Mouse (Mus musculus): ENCODE data around the gene Klrb1f. TPM values are rescaled to one million over a fixed set of nuclear protein-coding genes. Genes with fewer than 3 reads are reported as not detected.

The Klrb1f gene
- polyA plus RNA-seq, 2 experiments: 0.15 to 0.23 TPM

DNA sequence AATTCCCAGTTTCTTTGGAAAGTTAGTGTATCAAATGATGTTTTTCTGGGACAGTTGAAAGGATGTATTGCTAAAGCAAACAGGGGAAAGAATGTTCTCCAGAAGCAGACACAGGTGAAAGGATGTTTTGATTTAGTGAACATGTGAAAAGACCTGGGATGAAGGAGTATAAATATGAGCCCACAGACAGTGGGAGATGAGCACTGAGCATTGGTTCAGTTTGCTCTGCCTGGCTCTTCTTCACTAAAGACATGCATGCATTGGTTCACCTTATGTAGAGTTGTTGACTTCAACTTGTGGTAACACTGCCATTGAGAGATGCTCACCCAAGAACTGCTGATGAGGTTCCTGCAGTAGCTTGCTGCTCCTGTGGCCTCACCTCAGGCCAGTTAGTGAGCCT is 9.4 kb upstream of the Klrb1f start:
- Histone ChIP-seq H3K4me1 (replicated peaks; ENCODE audit: control insufficient read depth in 2 of 2, insufficient read depth in 2 of 2, low read length in 1 of 2) (no peaks in the 10 kb centered on the region), H3K4me2 (ENCODE audit: low read depth) (no peak overlapping the region), H3K27ac (no peak overlapping the region), H3K4me3 (ENCODE audit: insufficient read depth in 1 of 2, low read depth in 2 of 2, low read length in 2 of 2) (no peak overlapping the region), H3K36me3 (replicated peaks; ENCODE audit: control insufficient read depth, insufficient read depth, low read depth) (no peaks in the 10 kb centered on the region), H3K9ac (replicated peaks) (no peak overlapping the region), H3K27me3 (ENCODE audit: control insufficient read depth, insufficient read depth, low read length) (no peaks in the 10 kb centered on the region), H3K9me3 (ENCODE audit: control insufficient read depth, low read length) (no peaks in the 10 kb centered on the region)
- DNase-seq (ENCODE audit: low read depth in 3 of 3, low spot score in 3 of 3) (no peak), ATAC-seq (ENCODE audit: insufficient read depth) (no peak)
- TF ChIP-seq EP300 (IDR thresholded peaks at IDR 0.05; ENCODE audit: low read depth): no peak

DNA sequence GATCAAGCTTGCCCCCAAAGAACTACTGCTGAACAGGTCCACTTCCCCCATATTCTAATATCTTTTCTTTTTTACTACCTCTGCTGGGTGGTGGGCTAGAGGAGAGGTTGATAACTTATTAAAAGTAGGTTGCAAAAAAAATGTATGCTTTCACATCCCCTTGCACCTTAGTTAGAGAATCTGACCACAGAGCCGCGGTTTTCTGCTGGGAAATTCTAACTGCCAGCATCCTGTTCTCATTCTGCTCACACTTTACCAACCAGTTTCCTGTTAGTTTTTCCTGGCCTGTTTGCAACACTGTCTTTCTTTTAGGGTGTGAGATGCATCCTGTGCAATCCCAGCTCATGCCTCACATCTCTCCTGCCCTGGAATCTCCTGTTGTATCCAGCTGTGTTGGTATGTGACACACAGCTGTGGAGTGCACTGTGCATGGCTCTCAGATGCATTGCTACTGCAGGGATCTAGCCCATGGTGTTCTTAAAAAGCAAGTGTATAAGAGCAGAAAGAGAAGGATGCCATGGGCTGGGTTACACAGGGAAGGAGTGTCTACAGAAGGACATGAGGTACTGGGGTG is 8.7 kb upstream of the Klrb1f start:
- TF ChIP-seq EP300 (IDR thresholded peaks at IDR 0.05; ENCODE audit: low read depth): no peak
- TF ChIP-seq CTCF (IDR thresholded peaks at IDR 0.05; ENCODE audit: low read depth): no peak
- no peak overlapping the region for H3K9ac ChIP-seq (replicated peaks)
- DNase-seq (ENCODE audit: low read depth in 3 of 3, low spot score in 3 of 3) (no peak), ATAC-seq (ENCODE audit: insufficient read depth) (no peak)
- no peaks in the 10 kb centered on the region for H3K36me3 ChIP-seq (replicated peaks; ENCODE audit: control insufficient read depth, insufficient read depth, low read depth)
- WGBS (ENCODE audit: insufficient replicate concordance): 8% methylated on average over 2 of the region's 2 CpGs
- H3K27me3 ChIP-seq (ENCODE audit: control insufficient read depth, insufficient read depth, low read length): no peaks in the 10 kb centered on the region
- no peak overlapping the region for H3K27ac ChIP-seq
- no peaks in the 10 kb centered on the region for H3K4me1 ChIP-seq (replicated peaks; ENCODE audit: control insufficient read depth in 2 of 2, insufficient read depth in 2 of 2, low read length in 1 of 2)
- H3K9me3 ChIP-seq (ENCODE audit: control insufficient read depth, low read length): no peaks in the 10 kb centered on the region
- no peak overlapping the region for H3K4me3 ChIP-seq (ENCODE audit: insufficient read depth in 1 of 2, low read depth in 2 of 2, low read length in 2 of 2)
- no peak overlapping the region for H3K4me2 ChIP-seq (ENCODE audit: low read depth)

DNA sequence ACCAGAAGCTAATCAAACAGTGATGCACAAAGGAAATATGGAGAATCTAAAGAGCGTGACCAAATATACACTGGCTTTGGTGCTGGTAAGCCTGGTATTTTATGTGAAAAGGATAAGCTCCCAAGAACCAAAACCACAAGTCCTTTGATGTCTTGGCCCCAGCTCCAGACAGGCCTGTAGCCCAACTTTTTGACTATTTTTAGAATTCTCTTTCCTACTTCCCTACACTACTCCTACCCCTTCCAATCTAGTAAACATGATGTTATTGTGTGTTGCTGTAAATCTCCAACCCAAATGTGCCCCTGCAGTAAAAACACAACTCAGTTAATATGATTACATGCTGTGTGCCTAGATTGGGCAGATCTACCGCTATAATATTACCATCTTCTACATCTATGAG is 4.2 kb upstream of the Klrb1f start:
- Histone ChIP-seq H3K27me3 (ENCODE audit: control insufficient read depth, insufficient read depth, low read length) (no peaks in the 10 kb centered on the region), H3K4me1 (replicated peaks; ENCODE audit: control insufficient read depth in 2 of 2, insufficient read depth in 2 of 2, low read length in 1 of 2) (no peaks in the 10 kb centered on the region), H3K36me3 (replicated peaks; ENCODE audit: control insufficient read depth, insufficient read depth, low read depth) (no peaks in the 10 kb centered on the region), H3K9ac (replicated peaks) (no peak overlapping the region), H3K27ac (no peak overlapping the region), H3K4me2 (ENCODE audit: low read depth) (no peak overlapping the region), H3K4me3 (ENCODE audit: insufficient read depth in 1 of 2, low read depth in 2 of 2, low read length in 2 of 2) (no peak overlapping the region), H3K9me3 (ENCODE audit: control insufficient read depth, low read length) (no peaks in the 10 kb centered on the region)
- 77% methylated on average over 2 of the region's 2 CpGs for WGBS (ENCODE audit: insufficient replicate concordance)
- no peak for ATAC-seq (ENCODE audit: insufficient read depth)
- no peak for TF ChIP-seq EP300 (IDR thresholded peaks at IDR 0.05; ENCODE audit: low read depth)
- no peak for TF ChIP-seq CTCF (IDR thresholded peaks at IDR 0.05; ENCODE audit: low read depth)
- DNase-seq (ENCODE audit: low read depth in 3 of 3, low spot score in 3 of 3): no peak

DNA sequence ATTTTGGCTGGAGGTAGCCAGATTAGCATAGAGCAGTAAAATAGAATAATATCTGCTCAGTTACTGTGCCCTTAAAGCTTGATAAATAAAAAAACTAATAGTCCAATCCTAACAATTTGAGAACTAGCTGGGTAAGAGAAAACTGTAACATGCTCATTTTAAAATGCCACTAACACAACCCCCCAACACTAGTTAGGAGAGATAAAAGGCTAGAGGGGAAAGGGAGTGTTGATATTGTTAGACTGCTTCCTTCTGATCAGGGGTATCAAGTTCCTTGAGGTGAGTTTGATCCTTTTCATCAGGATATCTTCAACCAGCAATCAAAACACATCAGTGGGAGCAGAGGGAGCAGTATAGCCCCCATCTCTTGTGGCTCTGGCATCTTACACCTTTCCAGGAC is 3.2 kb upstream of the Klrb1f start:
- Histone ChIP-seq H3K36me3 (replicated peaks; ENCODE audit: control insufficient read depth, insufficient read depth, low read depth) (no peaks in the 10 kb centered on the region), H3K4me2 (ENCODE audit: low read depth) (no peak overlapping the region), H3K4me1 (replicated peaks; ENCODE audit: control insufficient read depth in 2 of 2, insufficient read depth in 2 of 2, low read length in 1 of 2) (no peaks in the 10 kb centered on the region), H3K4me3 (ENCODE audit: insufficient read depth in 1 of 2, low read depth in 2 of 2, low read length in 2 of 2) (no peak overlapping the region), H3K27me3 (ENCODE audit: control insufficient read depth, insufficient read depth, low read length) (no peaks in the 10 kb centered on the region), H3K9ac (replicated peaks) (no peak overlapping the region), H3K9me3 (ENCODE audit: control insufficient read depth, low read length) (no peaks in the 10 kb centered on the region), H3K27ac (no peak overlapping the region)
- ATAC-seq (ENCODE audit: insufficient read depth): no peak
- DNase-seq (ENCODE audit: low read depth in 3 of 3, low spot score in 3 of 3): no peak
- TF ChIP-seq CTCF (IDR thresholded peaks at IDR 0.05; ENCODE audit: low read depth) (no peak), EP300 (IDR thresholded peaks at IDR 0.05; ENCODE audit: low read depth) (no peak)

DNA sequence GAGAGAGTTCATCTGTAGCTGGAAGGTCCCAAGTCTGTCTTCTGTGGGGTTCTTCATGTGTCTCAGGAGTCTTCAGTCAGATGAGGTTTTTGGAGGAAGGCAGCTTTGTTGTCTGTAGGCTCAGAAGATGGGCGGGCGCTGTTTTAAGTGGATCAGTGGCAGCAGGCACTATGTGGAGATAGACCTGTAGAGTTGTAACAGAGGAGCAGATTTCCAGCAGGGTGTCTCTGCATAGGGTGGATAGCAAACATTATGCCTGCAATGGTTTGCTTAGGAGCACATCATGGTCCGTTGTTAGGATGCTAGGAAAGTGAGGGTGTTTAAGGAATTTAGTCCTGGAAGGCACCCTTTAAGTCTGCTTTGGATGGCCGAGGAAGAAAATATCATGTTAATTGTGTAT is 2.7 kb downstream of the Klrb1f start:
- no peak overlapping the region for H3K27ac ChIP-seq
- H3K27me3 ChIP-seq (ENCODE audit: control insufficient read depth, insufficient read depth, low read length): no peaks in the 10 kb centered on the region
- no peaks in the 10 kb centered on the region for H3K36me3 ChIP-seq (replicated peaks; ENCODE audit: control insufficient read depth, insufficient read depth, low read depth)
- peak overlapping the region; percentile 72 for H3K4me2 ChIP-seq (ENCODE audit: low read depth)
- no peak overlapping the region for H3K4me3 ChIP-seq (ENCODE audit: insufficient read depth in 1 of 2, low read depth in 2 of 2, low read length in 2 of 2)
- H3K9me3 ChIP-seq (ENCODE audit: control insufficient read depth, low read length): no peaks in the 10 kb centered on the region
- no peak for DNase-seq (ENCODE audit: low read depth in 3 of 3, low spot score in 3 of 3)
- no peak overlapping the region for H3K9ac ChIP-seq (replicated peaks)
- H3K4me1 ChIP-seq (replicated peaks; ENCODE audit: control insufficient read depth in 2 of 2, insufficient read depth in 2 of 2, low read length in 1 of 2): peaks cover 4 to 8% of the 10 kb centered on the region in 2 experiments; a peak in 3 of 4 replicates
- ATAC-seq (ENCODE audit: insufficient read depth): no peak
- TF ChIP-seq EP300 (IDR thresholded peaks at IDR 0.05; ENCODE audit: low read depth) (no peak), CTCF (IDR thresholded peaks at IDR 0.05; ENCODE audit: low read depth) (no peak)
- WGBS (ENCODE audit: insufficient replicate concordance): 27% methylated on average over 4 of the region's 4 CpGs

Data from liver, embryonic 14.5 days (tissue).